Mouse (Mus musculus): ENCODE data around the gene Golga4.

The Golga4 gene

DNA sequence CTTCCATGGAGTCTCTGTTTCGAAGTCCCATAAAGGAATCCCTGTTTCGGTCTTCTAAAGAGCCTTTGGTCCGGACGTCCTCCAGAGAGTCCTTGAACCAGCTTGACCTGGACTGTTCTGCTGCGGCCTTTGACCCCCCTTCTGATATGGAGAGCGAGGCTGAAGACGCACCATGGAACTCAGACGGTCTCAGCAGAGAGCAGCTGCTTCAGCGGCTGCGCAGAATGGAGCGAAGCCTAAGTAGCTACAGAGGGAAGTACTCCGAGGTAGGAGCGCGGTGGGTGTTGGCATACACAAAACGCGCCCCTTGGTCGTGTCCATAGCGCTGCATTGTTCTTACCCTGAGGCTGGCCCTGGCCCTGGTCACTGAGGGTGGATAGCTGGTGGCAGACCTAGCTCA is 21.0 kb downstream of the Golga4 start:
- DNase-seq (ENCODE audit: low spot score in 2 of 2) = no peak

GRCm38 (mm10) chr9:118529783-118530182 is 23.7 kb downstream of the Golga4 start:
- no peak for DNase-seq (ENCODE audit: low spot score in 2 of 2)

DNA sequence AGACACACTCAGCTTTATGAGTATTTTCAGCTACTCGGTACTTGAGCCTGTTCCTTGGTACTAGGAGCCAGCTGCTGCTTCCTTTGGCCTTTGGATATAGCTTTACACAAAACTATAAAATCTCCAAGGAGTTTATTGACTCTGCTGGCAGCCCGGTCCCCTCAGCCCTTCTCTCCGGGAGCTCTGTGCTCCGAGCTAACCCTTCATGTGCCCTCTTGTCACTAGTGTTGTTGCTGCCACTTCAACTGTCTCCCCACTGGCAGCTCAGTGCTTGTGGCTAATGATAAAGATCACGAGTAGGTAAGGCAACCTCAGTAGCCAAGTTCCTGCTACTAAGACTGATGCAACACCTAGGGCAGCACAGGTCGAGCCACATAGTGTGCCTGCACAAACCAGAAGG is 24.6 kb downstream of the Golga4 start:
- DNase-seq (ENCODE audit: low spot score in 2 of 2) = no peak

- DNase-seq (ENCODE audit: low spot score in 2 of 2) = no peak
Observed at GRCm38 (mm10) chr9:118532516-118533205, 26.6 kb downstream of the Golga4 start.

GRCm38 (mm10) chr9:118536946-118537345 is 30.9 kb downstream of the Golga4 start:
- DNase-seq (ENCODE audit: low spot score in 2 of 2) = no peak

DNA sequence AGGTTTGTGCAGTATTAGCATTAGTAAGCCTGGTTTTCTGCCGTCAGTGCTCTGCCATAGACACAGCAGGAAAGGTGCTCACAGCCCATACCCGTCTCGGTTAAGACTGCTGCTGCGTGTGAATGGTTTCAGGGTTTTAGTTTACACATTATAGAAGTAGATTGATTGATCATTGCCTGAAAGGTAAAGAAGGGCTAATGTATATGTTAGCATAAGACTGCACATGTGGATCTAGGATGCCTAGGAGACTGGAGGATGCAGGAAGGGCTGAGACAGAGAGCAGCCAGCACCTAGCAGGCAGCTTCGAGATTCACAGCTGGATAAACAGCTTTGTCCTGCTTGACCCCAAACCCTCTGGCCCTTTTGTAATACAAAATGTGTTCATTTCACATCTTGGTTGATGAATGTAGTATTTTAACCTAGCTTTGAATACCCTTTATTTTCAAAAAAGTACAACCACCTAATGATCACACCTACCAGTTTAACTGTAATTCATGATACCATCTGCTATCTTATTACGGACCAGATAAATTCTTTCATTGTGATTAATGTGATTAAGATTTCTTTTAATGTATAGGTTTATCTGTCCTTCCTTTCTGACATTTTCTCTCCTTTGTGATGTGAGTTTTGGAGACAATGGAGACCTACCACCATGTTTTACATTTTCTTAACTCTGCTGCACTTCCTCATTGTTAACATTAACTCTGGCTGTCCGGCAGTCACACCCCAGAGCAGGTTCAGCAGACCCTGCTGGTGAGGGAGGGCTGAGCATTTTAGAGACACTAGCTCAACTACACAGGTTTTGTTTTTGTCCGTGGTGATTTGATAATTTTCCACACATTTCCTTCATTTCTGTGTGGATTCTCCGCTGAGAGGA is 31.6 kb downstream of the Golga4 start:
- no peak for DNase-seq (ENCODE audit: low spot score in 2 of 2)

DNA sequence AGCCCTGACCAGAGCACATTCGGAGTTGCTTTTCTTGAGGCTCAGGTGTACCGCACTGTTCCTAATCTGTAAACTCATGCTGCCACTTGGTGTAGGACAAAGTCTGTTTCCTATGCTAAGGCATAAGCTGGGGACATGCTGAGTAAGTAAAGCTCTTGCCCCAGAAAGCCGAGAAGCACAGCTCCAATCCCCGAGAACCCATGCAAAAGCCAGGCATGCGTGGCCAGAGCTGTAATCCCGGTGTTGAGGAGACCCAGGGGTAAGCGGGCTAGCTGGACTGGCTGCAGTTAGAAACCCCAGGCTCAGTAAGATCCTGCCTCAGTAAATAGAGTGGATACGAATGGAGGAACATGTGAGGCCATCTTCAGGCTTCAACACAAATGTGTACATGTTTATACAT is 35.8 kb downstream of the Golga4 start:
- DNase-seq (ENCODE audit: low spot score in 2 of 2) = no peak

GRCm38 (mm10) chr9:118545146-118545545 is 39.1 kb downstream of the Golga4 start:
- DNase-seq (ENCODE audit: low spot score in 2 of 2) = no peak

- no peak for DNase-seq (ENCODE audit: low spot score in 2 of 2)
Observed at GRCm38 (mm10) chr9:118548651-118549050, 42.6 kb downstream of the Golga4 start.

DNA sequence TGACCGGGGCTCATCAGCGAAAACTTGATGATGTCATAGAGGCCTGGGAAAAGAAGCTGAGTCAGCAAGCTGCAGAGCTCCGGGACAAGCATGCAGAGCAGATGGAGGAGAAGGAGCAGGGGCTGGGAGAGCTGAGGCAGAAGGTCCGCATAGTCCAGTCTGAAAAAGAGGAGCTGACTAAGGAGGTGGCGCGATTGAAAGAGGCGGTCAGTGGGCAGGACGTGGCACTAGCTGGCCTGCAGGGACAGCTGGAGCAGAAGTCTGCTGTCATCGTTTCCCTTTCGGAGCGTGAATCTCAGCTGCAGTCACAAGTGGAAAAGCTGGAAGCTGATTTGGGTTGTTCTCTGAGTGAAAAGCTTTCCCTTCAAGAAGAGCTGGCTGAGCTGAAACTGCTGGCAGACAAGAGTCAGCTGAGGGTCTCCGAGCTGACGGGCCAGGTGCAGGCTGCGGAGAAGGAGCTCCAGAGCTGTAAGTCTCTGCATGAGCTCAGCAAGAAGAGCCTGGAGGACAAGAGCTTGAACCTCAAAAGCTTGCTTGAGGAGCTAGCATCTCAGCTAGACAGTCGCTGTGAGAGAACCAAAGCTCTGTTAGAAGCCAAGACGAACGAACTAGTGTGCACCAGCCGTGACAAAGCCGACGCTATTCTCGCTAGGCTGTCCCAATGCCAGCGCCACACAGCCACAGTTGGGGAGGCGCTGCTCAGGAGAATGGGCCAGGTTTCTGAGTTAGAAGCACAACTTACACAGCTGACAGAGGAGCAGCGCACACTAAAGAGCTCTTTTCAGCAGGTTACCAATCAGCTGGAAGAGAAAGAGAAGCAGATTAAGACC is 51.1 kb downstream of the Golga4 start:
- DNase-seq (ENCODE audit: low spot score in 2 of 2) = no peak

GRCm38 (mm10) chr9:118563356-118563755 is 57.3 kb downstream of the Golga4 start:
- no peak for DNase-seq (ENCODE audit: low spot score in 2 of 2)

GRCm38 (mm10) chr9:118563866-118564265 is 57.8 kb downstream of the Golga4 start:
- no peak for DNase-seq (ENCODE audit: low spot score in 2 of 2)

GRCm38 (mm10) chr9:118564696-118565095 is 58.6 kb downstream of the Golga4 start:
- no peak for DNase-seq (ENCODE audit: low spot score in 2 of 2)

DNA sequence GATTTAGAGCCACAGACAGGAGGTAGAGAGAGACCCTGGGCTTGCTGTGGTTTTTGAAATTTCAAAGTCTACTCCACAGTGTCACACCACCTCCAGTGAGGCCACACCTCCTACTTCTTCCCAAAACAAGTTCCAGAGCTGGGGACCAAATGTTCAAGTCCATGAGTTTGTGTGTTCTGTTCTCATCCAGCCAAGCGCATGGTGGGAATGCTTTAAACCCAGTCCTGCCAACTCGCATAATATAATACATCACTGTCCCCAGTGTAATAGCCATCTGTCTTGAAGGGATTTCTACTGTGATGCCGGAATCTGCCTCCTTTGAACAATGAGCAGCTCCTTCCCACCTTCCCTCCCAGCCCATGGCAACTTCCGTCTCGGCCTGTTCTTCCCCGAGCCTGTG is 63.3 kb downstream of the Golga4 start:
- no peak for DNase-seq (ENCODE audit: low spot score in 2 of 2)

DNA sequence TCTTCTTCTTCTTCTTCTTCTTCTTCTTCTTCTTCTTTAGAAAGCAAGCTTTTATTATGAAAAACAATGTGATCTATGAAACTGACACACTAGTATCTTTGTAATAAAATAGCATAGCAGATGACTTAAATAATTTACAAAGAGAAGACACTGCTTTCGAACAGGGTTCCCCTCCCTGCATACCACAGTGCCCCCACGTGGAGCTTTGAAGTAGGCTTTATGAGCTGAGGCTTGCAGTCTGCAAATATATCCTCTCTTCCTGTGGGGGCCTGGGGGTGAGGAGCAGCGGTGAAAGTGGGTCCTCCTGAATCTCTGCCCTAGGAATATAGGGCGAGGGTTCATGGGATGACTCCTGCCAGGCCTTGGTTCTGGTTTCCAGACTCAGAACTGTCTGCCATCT is 64.8 kb downstream of the Golga4 start:
- no peak for DNase-seq (ENCODE audit: low spot score in 2 of 2)

DNA sequence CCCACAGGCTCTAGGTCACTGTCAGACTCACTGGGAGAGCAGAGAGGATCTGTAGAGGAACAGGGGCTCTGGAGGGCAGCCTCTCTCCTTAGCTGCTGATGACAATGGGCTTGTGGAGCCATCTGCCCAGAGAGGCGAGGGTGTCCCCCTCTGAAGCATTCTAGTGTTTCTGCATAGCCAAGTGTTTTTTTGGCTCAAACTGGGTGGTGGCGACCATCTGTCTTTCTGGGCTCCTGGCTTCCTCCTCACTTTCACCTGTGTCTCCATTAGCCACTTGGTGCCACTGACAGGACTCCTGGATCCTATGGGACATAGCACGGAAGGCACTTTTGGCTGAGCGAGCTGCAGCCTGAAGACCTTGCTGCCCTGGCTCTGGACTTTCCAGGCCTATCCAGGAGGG is 65.6 kb downstream of the Golga4 start:
- DNase-seq (ENCODE audit: low spot score in 2 of 2) = no peak

- DNase-seq (ENCODE audit: low spot score in 2 of 2) = no peak
Observed at GRCm38 (mm10) chr9:118574911-118575310, 68.8 kb downstream of the Golga4 start.

GRCm38 (mm10) chr9:118580371-118580770 is 74.3 kb downstream of the Golga4 start:
- DNase-seq (ENCODE audit: low spot score in 2 of 2) = no peak

DNA sequence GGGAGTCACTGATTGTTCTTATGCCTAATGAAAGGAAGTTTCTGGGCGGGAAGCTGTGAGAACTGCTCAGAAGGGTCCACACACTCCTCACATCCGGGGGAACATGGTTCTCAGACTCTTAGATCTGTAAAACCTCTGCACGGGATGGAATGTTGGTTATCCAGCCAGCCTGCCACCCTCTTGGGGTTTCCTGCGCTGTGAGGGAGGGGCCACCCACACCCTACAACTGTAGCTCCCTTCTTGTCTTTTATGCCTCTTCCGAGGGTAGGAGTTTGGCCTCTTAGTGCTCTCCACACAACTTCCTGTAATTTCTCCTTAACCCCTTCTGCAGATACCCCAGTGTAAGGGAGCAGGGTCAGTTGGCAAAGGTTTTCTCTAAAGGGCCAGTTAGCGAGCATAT is 76.7 kb downstream of the Golga4 start:
- DNase-seq (ENCODE audit: low spot score in 2 of 2) = no peak

DNA sequence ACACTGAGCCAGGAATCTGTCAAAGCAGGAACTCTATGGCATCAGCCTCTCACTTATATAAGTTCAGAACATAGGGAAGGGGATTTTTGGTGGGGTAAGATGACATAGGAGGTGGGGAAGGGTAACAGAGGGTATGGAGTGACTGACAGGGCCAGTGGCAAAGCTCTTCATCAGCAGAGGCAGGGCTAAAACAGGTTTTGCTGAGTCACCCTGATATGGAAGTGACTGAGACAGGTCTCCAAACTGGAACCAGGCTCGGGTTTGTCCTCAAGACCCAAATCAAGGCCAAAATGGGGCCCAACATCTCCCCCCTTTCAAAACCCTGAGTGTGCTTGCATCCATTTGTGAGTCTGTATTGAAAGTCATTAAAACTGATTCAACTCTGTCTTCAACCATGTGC is 78.8 kb downstream of the Golga4 start:
- no peak for DNase-seq (ENCODE audit: low spot score in 2 of 2)

DNA sequence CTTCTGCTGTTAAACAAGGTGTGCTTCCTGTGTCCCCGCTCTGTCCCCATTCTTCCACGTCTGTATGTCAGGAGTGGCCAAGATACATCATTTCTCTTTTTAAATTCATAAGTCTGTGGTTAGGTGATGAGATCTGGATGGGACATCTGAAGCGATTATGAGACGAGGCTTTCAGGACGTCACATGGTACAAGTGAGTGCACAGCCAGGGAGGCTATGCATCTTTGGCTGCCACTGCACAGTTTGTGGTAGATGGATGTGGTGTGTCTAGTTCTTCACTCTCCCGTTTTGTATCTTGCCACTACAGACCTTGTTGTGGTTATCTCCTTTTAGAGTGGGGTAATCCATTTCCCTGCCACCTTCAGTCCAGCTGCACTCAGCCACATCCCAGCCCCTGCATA is 79.9 kb downstream of the Golga4 start:
- no peak for DNase-seq (ENCODE audit: low spot score in 2 of 2)

GRCm38 (mm10) chr9:118587115-118587514 is 81.0 kb downstream of the Golga4 start:
- DNase-seq (ENCODE audit: low spot score in 2 of 2) = no peak

Data from spleen, postnatal 14 days (tissue).